Comparison of ENCODE assay signal across 16 mouse cellular contexts in the genomic region with DNA sequence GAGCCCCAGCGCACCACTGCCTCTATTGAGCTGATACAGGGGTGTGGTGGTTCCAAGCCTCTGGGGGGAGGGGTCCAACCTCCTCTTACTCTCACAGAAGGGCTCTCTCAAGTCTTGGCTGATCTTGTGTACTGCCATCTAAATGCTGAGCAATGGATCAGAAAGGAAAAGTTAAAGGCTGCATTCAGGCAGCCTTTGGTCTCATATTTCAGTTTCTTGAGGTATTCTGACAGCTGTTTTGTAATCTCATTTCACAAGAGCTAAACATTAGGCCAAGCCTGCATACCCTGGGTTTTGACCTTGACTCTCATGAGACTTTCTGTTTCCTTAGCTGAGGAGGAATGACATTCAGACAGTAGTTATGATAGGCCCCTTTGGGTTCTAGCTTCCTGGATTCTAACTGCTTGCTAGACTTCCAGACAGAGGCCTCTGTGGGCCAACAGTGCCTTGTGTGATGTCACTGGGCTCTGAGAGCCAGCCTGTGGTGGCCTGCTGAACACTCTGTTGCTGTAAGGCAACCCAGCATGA. TPM values are rescaled to one million over a fixed set of nuclear protein-coding genes. Genes with fewer than 3 reads are reported as not detected.
DNase-seq lines count a peak whose midpoint lies in the region; ATAC-seq and TF ChIP-seq lines count a peak whose summit lies in the region.
"Had no signal": no experiment of that assay in that cellular context is flagged by ENCODE, and none has a peak within 500 bp of the region (broad histone marks: within the 10 kb centered on the region; RNA-seq: fewer than 3 reads in every experiment).

Galntl5 (plus strand) TSS at position 457 of the 528 bp plus-strand sequence.

- no peaks in the 10 kb centered on the region for H3K36me3 ChIP-seq in kidney, adult 2 months (ENCODE audit: control insufficient read depth, insufficient read depth, low read length)
- no peaks in the 10 kb centered on the region for H3K36me3 ChIP-seq in kidney, embryonic 15.5 days
- no peaks in the 10 kb centered on the region for H3K36me3 ChIP-seq in midbrain, embryonic 11.5 days (ENCODE audit: control insufficient read depth, insufficient read depth, low read length)
- H3K36me3 ChIP-seq: stomach, embryonic 15.5 days had no signal

- H3K9ac ChIP-seq in kidney, embryonic 15.5 days = no peak within 1 kb of the TSS
- H3K9ac ChIP-seq in midbrain, embryonic 11.5 days (ENCODE audit: low read length) = no peak within 1 kb of the TSS
- H3K9ac ChIP-seq: stomach, embryonic 15.5 days had no signal

- TF ChIP-seq POLR2A in kidney, adult 2 months (IDR thresholded peaks at IDR 0.05; ENCODE audit: low read depth, low read length) = no peak

- 80% methylated on average over 1 of the region's 1 CpGs for WGBS in kidney, adult 2 months
- 70% methylated on average over 1 of the region's 1 CpGs for WGBS in kidney, embryonic 15.5 days
- WGBS in midbrain, embryonic 11.5 days = 90% methylated on average over 1 of the region's 1 CpGs

- no peaks in the 10 kb centered on the region for H3K27me3 ChIP-seq in kidney, adult 2 months (replicated peaks; ENCODE audit: control insufficient read depth, insufficient read depth, low read length)
- no peaks in the 10 kb centered on the region for H3K27me3 ChIP-seq in kidney, embryonic 15.5 days
- no peaks in the 10 kb centered on the region for H3K27me3 ChIP-seq in midbrain, embryonic 11.5 days (ENCODE audit: control insufficient read depth, insufficient read depth, low read length)
- H3K27me3 ChIP-seq: stomach, embryonic 15.5 days had no signal

- H3K27ac ChIP-seq in kidney, adult 2 months (ENCODE audit: insufficient read depth, low read depth, low read length) = peak within 1 kb of the TSS; percentile 94
- no peak within 1 kb of the TSS for H3K27ac ChIP-seq in kidney, embryonic 15.5 days
- H3K27ac ChIP-seq in midbrain, embryonic 11.5 days (ENCODE audit: low read depth, low read length) = no peak within 1 kb of the TSS
- H3K27ac ChIP-seq: stomach, embryonic 15.5 days had no signal

- ATAC-seq in kidney, embryonic 15.5 days (replicated peaks; ENCODE audit: low FRiP score) = no peak
- ATAC-seq in megakaryocyte, adult 5-6 weeks (ENCODE audit: poor library complexity, severe bottlenecking) = peak; percentile 61
- no peak for ATAC-seq in midbrain, embryonic 11.5 days (ENCODE audit: low FRiP score)
- ATAC-seq: activated CD4-positive, CD25-positive, alpha-beta regulatory T cell, adult 4 months had no signal

- H3K9me3 ChIP-seq in kidney, embryonic 15.5 days (replicated peaks) = no peaks in the 10 kb centered on the region
- no peaks in the 10 kb centered on the region for H3K9me3 ChIP-seq in midbrain, embryonic 11.5 days (ENCODE audit: control insufficient read depth, low read length)
- H3K9me3 ChIP-seq: stomach, embryonic 15.5 days had no signal

- peak; percentile 67 for DNase-seq in kidney, adult 2 months
- peak; percentile 32 for DNase-seq in adrenal gland, postnatal 10 days
- DNase-seq in kidney, adult 8-10 months = peak; percentile 24 to 74
- no peak for DNase-seq in right cerebral cortex, postnatal 36 days (ENCODE audit: low spot score in 2 of 2)
- DNase-seq in midbrain, embryonic 11.5 days (ENCODE audit: low spot score, missing footprints) = no peak
- DNase-seq: cerebellum, adult 18-20 months; retina, postnatal 1 day had no signal

- H3K4me2 ChIP-seq in kidney, embryonic 15.5 days = no peak within 1 kb of the TSS
- H3K4me2 ChIP-seq in midbrain, embryonic 11.5 days = no peak within 1 kb of the TSS
- H3K4me2 ChIP-seq: stomach, embryonic 15.5 days had no signal

- TF ChIP-seq CTCF in kidney, adult 2 months (conservative IDR thresholded peaks at IDR 0.05; ENCODE audit: insufficient read depth, insufficient read length, low read depth, low read length) = no peak

- no peak within 1 kb of the TSS for H3K4me3 ChIP-seq in kidney, adult 2 months (ENCODE audit: insufficient read depth, low read depth, low read length)
- H3K4me3 ChIP-seq in kidney, embryonic 15.5 days (replicated peaks) = no peak within 1 kb of the TSS
- no peak within 1 kb of the TSS for H3K4me3 ChIP-seq in midbrain, embryonic 11.5 days (ENCODE audit: low read depth, low read length)
- H3K4me3 ChIP-seq: stomach, embryonic 15.5 days had no signal

- peaks cover 22% of the 10 kb centered on the region for H3K4me1 ChIP-seq in kidney, adult 2 months (ENCODE audit: control insufficient read depth, insufficient read depth, low read length)
- H3K4me1 ChIP-seq in kidney, embryonic 15.5 days = 0 out of 2 replicates have a peak, but pooled peaks cover 3% of the 10 kb centered on the region
- H3K4me1 ChIP-seq in midbrain, embryonic 11.5 days (ENCODE audit: control insufficient read depth, insufficient read depth, low read length) = no peaks in the 10 kb centered on the region
- H3K4me1 ChIP-seq: megakaryocyte, embryonic 14.5 days; stomach, embryonic 15.5 days had no signal

RNA-seq across cellular contexts. Expression of gene Galntl5, which starts in this region (rescaled TPM):
- polyA plus RNA-seq in kidney, adult 2 months (2012; rRNA removed) = 0.05 and 0.06 TPM in 2 replicates
- polyA plus RNA-seq in kidney, embryonic 15.5 days (2015; fragmentation: Nextera tagmentation; extraction: Ambion mirVana) = not detected in 2 replicates
- not detected for total RNA-seq in adrenal gland, postnatal 10 days (2021)
- total RNA-seq in megakaryocyte, adult 5-6 weeks (2015) = not detected in 2 replicates
- not detected in 2 replicates for total RNA-seq in megakaryocyte, adult 5-6 weeks (2017)
- polyA plus RNA-seq in midbrain, embryonic 11.5 days (2014; fragmentation: Nextera tagmentation; extraction: Ambion mirVana) = not detected in 2 replicates
- total RNA-seq: left cerebral cortex, postnatal 36 days had no signal
- polyA plus RNA-seq: activated CD4-positive, CD25-positive, alpha-beta regulatory T cell, adult 4 months; frontal cortex, adult 2 months; heart, embryonic 14.5 days; intestine, embryonic 14.5 days; stomach, embryonic 15.5 days had no signal

Comparison
In these comparisons a context has a peak if more than half of its experiments do, and no peak if none do; other contexts are left out.
1. Peak in DNase-seq and H3K27ac ChIP-seq in kidney, adult 2 months; RNA of the gene not detected or under 1 TPM.
2. Peak in DNase-seq in adrenal gland, postnatal 10 days; RNA of the gene not detected or under 1 TPM.
3. Peak in ATAC-seq in megakaryocyte, adult 5-6 weeks; RNA of the gene not detected or under 1 TPM.
4. DNase-seq: peak in kidney, adult 8-10 months (2 of 2); none in right cerebral cortex, postnatal 36 days (0 of 2) and midbrain, embryonic 11.5 days (single experiment).